Mouse (Mus musculus) lung, adult 2 months (tissue): ENCODE measurements around the gene Golt1b. TPM values are rescaled to one million over a fixed set of nuclear protein-coding genes. Genes with fewer than 3 reads are reported as not detected.

Experiments
- DNase-seq: peaks from one replicate; pipeline ENCODE4 v3.0.0; 2022
- H3K4me1 ChIP-seq: fragments of 200-500 bp; 2 replicates; pipeline ENCODE4 v1.6.1; 2011; ENCODE audit warnings: low read length; ENCODE audit not compliant: control insufficient read depth, insufficient read depth
- H3K4me3 ChIP-seq: fragments of 200-500 bp; replicated peaks from 2 replicates; pipeline ENCODE3; 2011; ENCODE audit warnings: low read depth, mild to moderate bottlenecking, control low read depth, low read length; ENCODE audit errors: extremely low read depth
- CTCF ChIP-seq: fragments of 200-500 bp; IDR thresholded peaks from 2 replicates; pipeline ENCODE4 v1.5.1; 2011; ENCODE audit warnings: mild to moderate bottlenecking, low read length, control low read depth; ENCODE audit not compliant: insufficient read depth
- POLR2A ChIP-seq: fragments of 200-500 bp; IDR thresholded peaks from 2 replicates; pipeline ENCODE4 v1.6.1; 2011; ENCODE audit warnings: low read depth, mild to moderate bottlenecking, control low read depth, low read length, borderline replicate concordance; ENCODE audit errors: extremely low read depth
- WGBS: fragments of 180-500 bp; shearing (Covaris S2); methylation state at CpG from one replicate; pipeline ENCODE4 v1.1.7; 2018; 5-methylcytosine and 5-hydroxymethylcytosine counted together
- polyA plus RNA-seq: library from polyadenylated mRNA; depleted of rRNA; stranded (reverse); fragments of >200 nt; gene quantifications from 2 replicates; pipeline ENCODE4 v1.2.3, GENCODE M21; 2012

Golt1b gene
- polyA plus RNA-seq, 1 experiment, result 10.1 TPM

- no peak for DNase-seq
- 61% methylated on average over 7 of the region's 7 CpGs for WGBS
- no peak for TF ChIP-seq CTCF
- TF ChIP-seq POLR2A, result no peak
Measured at GRCm38 (mm10) chr6:142357106-142357505, 29.9 kb upstream of the Golt1b start.

GRCm38 (mm10) chr6:142362036-142362435 lies 25.0 kb upstream of the Golt1b start:
- DNase-seq, result no peak
- no peak for TF ChIP-seq POLR2A
- TF ChIP-seq CTCF, result no peak
- Histone ChIP-seq H3K4me1 (no peaks in the 10 kb centered on the region), H3K4me3 (no peak overlapping the region)
- WGBS, result 85% methylated on average over 6 of the region's 6 CpGs

More at GRCm38 (mm10) chr6:142357106-142357505, 29.9 kb upstream of the Golt1b start:
- H3K4me3 ChIP-seq, result no peak overlapping the region
- H3K4me1 ChIP-seq, result no peaks in the 10 kb centered on the region

- no peak for TF ChIP-seq POLR2A
- TF ChIP-seq CTCF, result peak; percentile 40; the same call in 1 of the 2 replicates
- DNase-seq, result no peak
- WGBS, result 58% methylated on average over 9 of the region's 9 CpGs
- H3K4me3 ChIP-seq, result no peak overlapping the region
- no peaks in the 10 kb centered on the region for H3K4me1 ChIP-seq
Measured at GRCm38 (mm10) chr6:142363019-142363576, 23.9 kb upstream of the Golt1b start.

- TF ChIP-seq CTCF (no peak), POLR2A (no peak)
- Histone ChIP-seq H3K4me3 (no peak overlapping the region), H3K4me1 (no peaks in the 10 kb centered on the region)
- WGBS, result 66% methylated on average over 8 of the region's 8 CpGs
- DNase-seq, result no peak
Measured at GRCm38 (mm10) chr6:142365742-142366472, 21.1 kb upstream of the Golt1b start.

- no peak overlapping the region for H3K4me3 ChIP-seq
- no peak for TF ChIP-seq POLR2A
- DNase-seq, result no peak
- no peaks in the 10 kb centered on the region for H3K4me1 ChIP-seq
- WGBS, result 83% methylated on average over 10 of the region's 10 CpGs
Measured at GRCm38 (mm10) chr6:142366473-142367018, 20.5 kb upstream of the Golt1b start.

- WGBS, result 99% methylated on average over 3 of the region's 3 CpGs
- TF ChIP-seq CTCF (no peak), POLR2A (no peak)
- no peak overlapping the region for H3K4me3 ChIP-seq
Measured at GRCm38 (mm10) chr6:142367565-142367964, 19.5 kb upstream of the Golt1b start.

GRCm38 (mm10) chr6:142369568-142369967 lies 17.5 kb upstream of the Golt1b start:
- 70% methylated on average over 3 of the region's 3 CpGs for WGBS
- peak; percentile 20 for DNase-seq
- Histone ChIP-seq H3K4me3 (no peak overlapping the region), H3K4me1 (no peaks in the 10 kb centered on the region)
- TF ChIP-seq CTCF, result no peak
- TF ChIP-seq POLR2A, result no peak

More at GRCm38 (mm10) chr6:142367565-142367964, 19.5 kb upstream of the Golt1b start:
- H3K4me1 ChIP-seq, result no peaks in the 10 kb centered on the region
- DNase-seq, result no peak

GRCm38 (mm10) chr6:142377081-142377480 lies 9.9 kb upstream of the Golt1b start:
- Histone ChIP-seq H3K4me1 (no peaks in the 10 kb centered on the region), H3K4me3 (no peak overlapping the region)
- WGBS, result 72% methylated on average over 1 of the region's 1 CpGs
- no peak for TF ChIP-seq POLR2A
- no peak for TF ChIP-seq CTCF
- no peak for DNase-seq

- DNase-seq, result no peak
- WGBS, result 81% methylated on average over 8 of the region's 8 CpGs
- no peak for TF ChIP-seq CTCF
- no peak for TF ChIP-seq POLR2A
Measured at GRCm38 (mm10) chr6:142378576-142379330, 8.3 kb upstream of the Golt1b start.

More at GRCm38 (mm10) chr6:142378576-142379330, 8.3 kb upstream of the Golt1b start:
- H3K4me3 ChIP-seq, result no peak overlapping the region
- no peaks in the 10 kb centered on the region for H3K4me1 ChIP-seq
